Mouse (Mus musculus) c-Kit-negative CD71-positive TER-119-positive erythroid progenitor cells, embryonic 14.5 days (primary cell): ENCODE data around the gene Hoxd3.

Source experiments
- DNase-seq: peaks from one replicate; pipeline ENCODE4 v3.0.0-alpha.2; 2013; ENCODE audit warnings: low read depth, low spot score

Gene Hoxd3

GRCm38 (mm10) chr2:74705467-74706089, 6.1 kb upstream of the Hoxd3 start:
- DNase-seq = no peak

DNA sequence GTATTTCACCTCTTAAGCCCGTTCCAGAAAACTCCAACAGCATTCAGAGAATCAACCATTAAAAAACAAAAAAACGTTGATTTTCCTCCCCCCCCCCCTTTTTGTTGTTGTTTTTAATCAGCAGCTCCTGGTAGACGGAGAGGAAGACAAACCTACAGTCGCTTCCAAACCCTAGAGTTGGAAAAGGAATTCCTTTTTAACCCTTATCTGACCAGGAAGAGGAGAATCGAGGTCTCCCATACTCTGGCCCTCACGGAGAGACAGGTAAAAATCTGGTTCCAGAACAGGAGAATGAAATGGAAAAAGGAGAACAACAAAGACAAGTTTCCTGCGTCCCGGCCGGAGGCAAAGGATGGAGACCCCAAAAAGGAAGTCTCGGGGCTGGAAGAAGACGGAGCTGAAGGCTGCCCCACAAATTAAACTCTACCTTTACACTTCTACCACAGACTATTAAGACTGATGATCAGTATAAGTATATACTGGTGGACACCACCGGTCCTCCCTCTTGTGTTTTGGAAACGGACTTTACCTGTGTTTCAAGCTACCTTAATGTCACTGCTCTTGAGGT, 5.2 kb upstream of the Hoxd3 start:
- DNase-seq = no peak

DNA sequence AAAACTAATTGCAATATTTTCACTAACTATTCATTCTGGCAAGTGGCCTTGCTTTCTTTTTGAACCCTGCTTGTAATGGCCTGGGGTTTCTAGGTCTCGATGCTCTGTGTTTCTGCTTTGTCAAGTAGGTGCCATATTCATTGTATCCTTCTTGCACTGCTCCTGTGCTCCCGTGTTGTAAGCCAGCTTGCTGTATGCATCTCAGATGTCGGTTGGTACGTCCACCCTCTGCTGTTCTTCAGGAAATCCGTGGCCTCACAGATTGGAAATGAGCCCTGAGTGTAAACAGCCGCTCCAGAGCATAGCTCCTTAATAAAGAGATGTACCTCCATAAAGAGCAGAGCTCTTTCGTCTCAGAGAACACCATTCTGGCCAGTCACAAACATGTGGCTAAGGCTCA, 4.1 kb upstream of the Hoxd3 start:
- no peak for DNase-seq

- DNase-seq = no peak
Measured at GRCm38 (mm10) chr2:74708676-74709075, 3.1 kb upstream of the Hoxd3 start.

DNA sequence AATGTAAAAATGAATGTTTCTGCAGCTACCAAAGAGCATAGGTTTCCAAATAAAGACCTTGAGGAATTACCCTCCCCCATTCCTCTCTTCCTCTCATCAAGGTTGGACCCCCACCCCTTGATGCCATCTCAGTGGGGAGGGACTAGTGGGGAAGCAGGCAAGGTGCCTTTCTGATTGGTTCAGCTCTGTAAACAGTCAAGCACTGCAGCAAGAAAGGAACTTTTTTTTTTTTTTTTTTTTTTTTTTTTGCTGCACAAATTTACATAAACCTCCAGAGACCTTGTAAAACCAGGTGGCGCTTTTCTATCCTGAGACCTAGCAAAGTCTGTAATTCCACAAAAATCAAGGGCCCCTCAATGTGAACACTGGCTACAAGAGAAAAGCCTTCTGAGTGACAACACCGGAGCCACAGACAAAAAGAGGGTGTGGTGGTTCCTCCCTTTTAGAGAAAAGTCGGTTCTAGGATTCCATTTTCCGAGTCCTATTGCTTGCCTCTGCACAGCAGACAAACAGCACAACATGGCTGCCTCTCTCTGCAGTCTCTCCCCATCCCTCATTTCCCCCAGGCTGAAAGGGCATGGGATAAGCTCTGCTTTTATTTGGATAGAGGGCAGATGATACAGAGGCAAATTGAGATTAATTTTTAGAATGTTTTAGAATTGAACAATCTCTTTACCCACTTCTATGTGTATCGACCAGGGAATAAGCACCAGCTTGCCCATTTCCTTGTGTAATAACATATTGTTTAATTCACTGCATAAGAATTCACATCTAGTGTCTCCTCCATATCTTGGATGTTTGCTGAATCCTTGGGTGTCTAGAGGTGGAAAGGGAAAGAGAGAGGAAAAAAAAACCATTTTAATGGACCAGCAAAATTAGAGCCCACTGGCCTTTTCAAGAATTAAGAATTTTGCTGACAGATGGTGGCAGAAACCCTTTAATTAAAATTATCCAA, 2.0 kb upstream of the Hoxd3 start:
- DNase-seq = no peak

DNA sequence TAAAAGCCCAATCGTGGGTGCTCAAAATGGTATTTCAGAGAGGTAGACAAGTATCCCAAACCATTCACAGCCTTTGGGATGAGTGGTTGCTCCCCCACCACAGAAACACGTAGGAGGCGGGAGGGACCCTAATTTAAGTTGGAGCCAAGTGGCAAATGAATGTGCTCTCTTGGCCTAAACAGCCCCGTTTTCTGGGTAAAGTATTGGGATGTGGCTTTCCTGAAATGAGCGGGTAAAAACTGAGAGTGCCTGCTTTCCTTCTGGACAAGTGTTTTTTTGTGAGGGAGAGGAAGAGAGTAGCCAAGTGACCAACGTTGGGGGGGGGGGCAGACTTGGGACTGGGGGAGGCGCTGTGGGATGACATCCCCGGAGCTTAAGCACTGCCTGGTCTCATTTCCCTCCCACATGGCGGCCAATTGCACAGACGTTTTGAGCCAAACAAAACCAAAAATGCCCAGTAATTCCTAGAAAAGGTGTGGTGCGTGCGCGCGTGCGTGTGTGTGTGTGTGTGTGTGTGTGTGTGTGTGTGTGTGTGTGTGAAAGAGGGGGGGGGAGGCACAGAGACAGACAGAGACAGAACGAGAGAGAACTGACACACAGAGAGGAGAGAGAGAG, 691 bp upstream of the Hoxd3 start:
- no peak for DNase-seq

DNA sequence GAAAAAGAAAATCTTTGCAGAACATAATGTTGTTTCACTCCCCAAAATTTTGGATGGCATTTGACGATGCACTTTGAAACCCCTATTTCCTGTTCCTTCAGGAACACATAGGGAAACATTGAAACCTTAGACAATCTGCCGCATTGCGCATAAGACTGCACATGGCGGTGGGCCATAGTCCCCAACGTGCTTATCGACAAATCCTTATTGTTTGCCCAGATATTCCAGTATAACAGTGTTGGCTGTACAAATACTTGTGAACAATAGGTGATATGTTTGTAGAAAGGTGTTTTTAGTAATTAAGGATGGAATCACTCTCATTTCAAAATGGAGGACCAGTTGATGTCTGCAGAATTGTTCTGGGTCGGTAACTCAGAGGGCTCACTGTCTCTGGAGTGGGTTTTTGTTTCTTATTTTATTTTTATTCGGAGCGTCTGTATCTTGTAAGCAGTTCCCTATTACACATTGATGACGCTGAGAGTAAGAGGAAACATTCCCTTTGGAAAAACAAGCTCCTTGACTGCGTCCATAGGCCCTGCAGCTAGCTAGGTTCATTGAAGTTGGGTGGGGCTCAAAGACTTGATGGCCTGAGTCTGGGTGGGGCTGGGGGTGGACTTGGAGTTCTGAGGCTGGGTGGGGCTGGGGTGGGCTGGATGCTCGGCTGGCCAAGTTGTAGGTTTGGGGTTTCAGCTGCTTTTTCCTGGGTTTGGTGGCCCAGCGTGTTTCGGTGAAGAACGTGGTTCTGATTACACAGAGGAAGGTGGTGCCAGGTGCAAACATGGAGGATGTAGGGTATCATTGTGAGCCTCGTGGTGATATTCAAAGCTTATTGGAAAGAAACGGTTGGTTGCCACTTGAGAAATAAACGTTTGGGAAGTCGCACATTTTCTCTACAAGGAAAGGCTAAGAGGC, 1.8 kb downstream of the Hoxd3 start:
- DNase-seq = no peak

DNA sequence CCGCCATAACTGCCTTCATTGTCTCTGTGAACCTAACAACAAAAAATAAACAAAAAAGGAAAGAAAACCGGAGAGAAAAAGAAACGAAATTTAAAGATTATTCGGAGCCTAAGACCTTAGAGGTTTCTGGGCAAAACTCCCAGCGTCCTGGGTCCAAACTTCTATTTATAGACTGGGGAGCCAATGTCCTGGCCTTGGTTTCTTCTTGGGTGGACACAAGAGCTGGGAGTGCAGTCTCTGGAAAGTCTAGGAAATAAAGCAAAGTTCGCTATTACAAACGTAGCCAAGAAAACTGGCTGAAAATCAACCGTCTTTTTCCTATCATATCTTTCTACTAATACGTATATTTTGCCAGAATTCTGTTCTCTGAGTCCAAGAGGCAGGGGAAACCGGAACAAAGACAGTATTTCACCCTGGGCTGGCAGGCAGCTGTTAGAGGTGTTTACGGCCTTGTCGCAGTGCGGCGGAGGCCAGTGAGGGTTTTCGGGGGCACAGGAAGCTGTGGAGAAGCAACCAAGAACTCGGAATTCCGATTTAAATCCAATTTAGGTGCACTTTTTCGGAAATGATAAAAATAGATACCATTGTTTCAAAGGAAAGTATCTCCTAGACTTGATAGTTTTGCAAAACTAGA, 2.5 kb downstream of the Hoxd3 start:
- DNase-seq = no peak

- DNase-seq = no peak
Measured at GRCm38 (mm10) chr2:74714881-74715280, 3.2 kb downstream of the Hoxd3 start.

GRCm38 (mm10) chr2:74715504-74716241, 3.9 kb downstream of the Hoxd3 start:
- DNase-seq = no peak

DNA sequence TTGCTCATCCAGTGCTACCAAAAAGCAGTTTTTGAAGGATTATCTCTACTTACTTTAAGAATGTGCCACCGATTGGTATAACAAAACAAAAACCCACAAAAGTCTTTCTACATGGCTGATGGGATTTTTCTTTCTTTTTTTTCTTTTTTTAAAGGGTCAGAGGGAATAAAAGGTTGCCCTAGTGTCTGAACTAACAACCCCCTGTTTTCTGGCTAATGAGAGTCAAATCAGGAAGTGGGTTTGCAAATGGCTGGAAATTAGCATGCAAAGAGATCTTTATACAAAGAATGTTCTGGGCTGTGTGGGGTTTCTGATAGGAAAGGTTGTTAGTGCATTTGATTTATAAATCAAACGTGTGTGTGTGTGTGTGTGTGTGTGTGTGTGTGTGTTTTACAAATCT, 8.7 kb downstream of the Hoxd3 start:
- no peak for DNase-seq

DNA sequence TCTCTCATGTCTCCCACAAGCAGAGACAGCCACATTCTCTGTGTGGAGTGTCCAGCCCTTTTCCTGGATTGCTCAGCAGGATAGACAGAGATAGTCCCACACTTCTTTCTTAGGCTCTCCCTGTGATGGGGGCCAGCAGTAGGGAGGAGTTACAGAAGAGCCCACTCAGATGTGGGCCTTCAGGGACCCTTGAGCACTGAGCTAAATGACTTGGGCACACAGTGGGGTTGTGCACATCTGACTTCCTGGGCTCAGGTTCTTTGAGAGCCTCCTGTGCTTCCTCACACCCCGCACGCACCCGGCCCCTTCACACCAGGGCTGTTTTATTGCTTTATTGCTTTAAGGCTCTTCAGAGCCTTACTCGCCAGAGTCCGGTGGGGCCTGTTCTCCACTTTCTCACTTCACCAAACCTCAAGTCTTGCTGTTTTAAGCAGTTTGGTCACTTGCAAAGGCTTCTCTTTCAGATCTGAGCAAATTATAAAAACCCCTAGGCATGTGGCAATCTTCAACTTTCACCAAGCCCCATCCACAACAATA, 9.3 kb downstream of the Hoxd3 start:
- no peak for DNase-seq

DNA sequence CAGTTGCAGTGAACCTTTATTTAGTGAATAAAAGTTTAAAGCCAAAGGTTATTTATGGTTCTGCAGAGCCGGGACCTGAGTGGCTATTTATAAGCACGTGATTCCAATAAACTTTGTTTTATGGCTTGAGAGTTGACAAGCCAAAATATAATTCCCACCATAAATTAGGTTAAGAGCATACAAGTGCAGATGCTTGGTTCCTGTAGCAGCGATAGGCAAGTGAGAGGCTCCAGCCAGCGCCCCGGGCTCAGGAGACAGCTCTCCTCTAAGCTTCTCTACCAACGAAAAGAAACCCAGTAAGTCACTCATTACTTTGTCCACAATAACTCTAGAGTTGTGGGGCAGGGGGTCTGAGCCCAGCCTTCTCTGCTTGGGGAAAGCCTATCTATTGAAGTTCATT, 10.2 kb downstream of the Hoxd3 start:
- DNase-seq = no peak

GRCm38 (mm10) chr2:74722949-74723348, 11.2 kb downstream of the Hoxd3 start:
- DNase-seq = no peak

- no peak for DNase-seq
Measured at GRCm38 (mm10) chr2:74724244-74725015, 12.7 kb downstream of the Hoxd3 start.

DNA sequence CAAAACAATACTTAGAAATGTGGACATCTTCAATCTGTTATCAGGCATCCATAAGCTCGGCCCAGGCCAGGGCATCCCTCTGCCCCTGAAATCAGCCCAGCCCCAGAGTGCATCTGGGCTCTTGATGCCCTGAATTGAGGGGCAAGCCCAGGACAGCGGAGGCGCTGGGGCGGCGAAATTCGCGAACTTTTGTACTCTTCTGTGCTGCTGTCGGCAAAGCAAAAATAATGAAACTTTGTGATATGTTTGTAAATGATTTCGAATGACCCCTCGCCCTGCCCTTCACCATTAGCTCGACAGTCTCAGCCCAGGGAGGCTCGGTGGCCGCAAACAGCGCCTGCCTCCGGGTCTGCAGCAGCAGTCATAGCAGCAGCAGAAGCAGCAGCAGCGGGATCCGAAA, 13.4 kb downstream of the Hoxd3 start:
- no peak for DNase-seq

- no peak for DNase-seq
Measured at GRCm38 (mm10) chr2:74726551-74726950, 14.8 kb downstream of the Hoxd3 start, which contains the start of gene Gm28230. Gm28230 (plus strand) TSS chr2:74726728.

GRCm38 (mm10) chr2:74726973-74727639, 15.4 kb downstream of the Hoxd3 start:
- DNase-seq = no peak
